Mouse (Mus musculus) CH12.LX (cell line): ENCODE measurements around the gene Polr2i. TPM values are rescaled to one million over a fixed set of nuclear protein-coding genes. Genes with fewer than 3 reads are reported as not detected.

Experiments
- DNase-seq: peaks from one replicate; pipeline ENCODE4 v3.0.0-alpha.2; 2013; ENCODE audit errors: extremely low read depth
- H3K27ac ChIP-seq: 2 replicates; pipeline ENCODE4 v1.5.1; 2012; ENCODE audit warnings: low read depth, mild to moderate bottlenecking, control low read depth, moderate library complexity; ENCODE audit not compliant: insufficient read depth
- H3K27me3 ChIP-seq: replicated peaks from 2 replicates; pipeline ENCODE3; 2012; ENCODE audit warnings: inconsistent platforms
- H3K36me3 ChIP-seq, 2 experiments: replicated peaks in 1 of 2; 2 replicates each; pipeline versions ENCODE3 to v1.6.1; 2012; ENCODE audit warnings: inconsistent platforms in 1 of 2, low read length in 1 of 2, mild to moderate bottlenecking in 1 of 2, mixed read lengths in 1 of 2, moderate library complexity in 1 of 2; ENCODE audit not compliant: control insufficient read depth in 1 of 2, insufficient read depth in 1 of 2
- H3K4me1 ChIP-seq, 2 experiments: 2 replicates each; pipeline ENCODE4 v1.6.1; 2012; ENCODE audit warnings: inconsistent platforms in 1 of 2, moderate library complexity in 1 of 2; ENCODE audit not compliant: insufficient read depth in 2 of 2, control insufficient read depth in 1 of 2
- H3K4me2 ChIP-seq: 2 replicates; pipeline ENCODE4 v1.6.1; 2012; ENCODE audit warnings: low read depth, mild to moderate bottlenecking, control low read depth; ENCODE audit not compliant: poor library complexity, insufficient read depth, severe bottlenecking
- H3K4me3 ChIP-seq, 3 experiments: fragments of 150-350 bp in 1 of 3; sonication (generic) in 1 of 3; replicated peaks in 1 of 3; 2 replicates each; pipeline versions ENCODE3 to v1.5.1; 2011 to 2012; ENCODE audit warnings: low read depth in 2 of 3, low read length in 2 of 3, mild to moderate bottlenecking in 2 of 3, moderate library complexity in 2 of 3, control low read depth in 1 of 3, improper control_type of control experiment in 1 of 3, inconsistent platforms in 1 of 3, mixed read lengths in 1 of 3; ENCODE audit not compliant: poor library complexity in 1 of 3
- H3K79me2 ChIP-seq: replicated peaks from 2 replicates; pipeline ENCODE4 v1.6.1; 2012; ENCODE audit warnings: mild to moderate bottlenecking, moderate library complexity; ENCODE audit not compliant: control insufficient read depth, poor library complexity, insufficient read depth, severe bottlenecking; ENCODE audit errors: extremely low read depth
- H3K9ac ChIP-seq: 2 replicates; pipeline ENCODE4 v1.6.1; 2012; ENCODE audit warnings: low read depth, mild to moderate bottlenecking, control low read depth, moderate library complexity; ENCODE audit not compliant: insufficient read depth
- H3K9me3 ChIP-seq: replicated peaks from 2 replicates; pipeline ENCODE3; 2012; ENCODE audit warnings: low read length, inconsistent platforms, mixed read lengths
- CHD2 ChIP-seq: IDR thresholded peaks from 2 replicates; pipeline ENCODE4 v1.6.1; 2011; ENCODE audit warnings: low read length, improper control_type of control experiment
- CTCF ChIP-seq, 2 experiments: IDR thresholded peaks in 1 of 2; conservative IDR thresholded peaks in 1 of 2; 2 replicates each; pipeline ENCODE4 v1.5.1; 2011 to 2012; ENCODE audit warnings: low read depth in 2 of 2, low read length in 2 of 2, improper control_type of control experiment in 1 of 2, inconsistent platforms in 1 of 2, mild to moderate bottlenecking in 1 of 2, moderate library complexity in 1 of 2
- E2F4 ChIP-seq: IDR thresholded peaks from 2 replicates; pipeline ENCODE4 v1.6.1; 2011; ENCODE audit warnings: low read depth, low read length, improper control_type of control experiment; ENCODE audit not compliant: insufficient replicate concordance
- ELF1 ChIP-seq: IDR thresholded peaks from 2 replicates; pipeline ENCODE4 v1.6.1; 2014; ENCODE audit warnings: low read depth, mild to moderate bottlenecking, inconsistent platforms, low read length, improper control_type of control experiment
- EP300 ChIP-seq: IDR thresholded peaks from 2 replicates; pipeline ENCODE4 v1.6.1; 2011; ENCODE audit warnings: low read length, improper control_type of control experiment
- ETS1 ChIP-seq: conservative IDR thresholded peaks from 2 replicates; pipeline ENCODE4 v1.6.1; 2012; ENCODE audit warnings: low read depth, mild to moderate bottlenecking, inconsistent platforms, low read length, improper control_type of control experiment, moderate library complexity
- IRF4 ChIP-seq: IDR thresholded peaks from 2 replicates; pipeline ENCODE4 v1.6.1; 2014; ENCODE audit warnings: low read depth, mild to moderate bottlenecking, inconsistent platforms, low read length, improper control_type of control experiment
- JUN ChIP-seq: IDR thresholded peaks from 2 replicates; pipeline ENCODE4 v1.6.1; 2011; ENCODE audit warnings: low read depth, mild to moderate bottlenecking, low read length, improper control_type of control experiment, moderate library complexity; ENCODE audit not compliant: insufficient read depth
- JUND ChIP-seq: conservative IDR thresholded peaks from 2 replicates; pipeline ENCODE4 v1.6.1; 2011; ENCODE audit warnings: low read depth, low read length, improper control_type of control experiment
- KAT2A ChIP-seq: IDR thresholded peaks from 2 replicates; pipeline ENCODE4 v1.6.1; 2012; ENCODE audit warnings: low read length, improper control_type of control experiment, inconsistent platforms; ENCODE audit not compliant: insufficient replicate concordance
- MAFK ChIP-seq: IDR thresholded peaks from 2 replicates; pipeline ENCODE4 v1.6.1; 2011; ENCODE audit warnings: low read length, improper control_type of control experiment; ENCODE audit not compliant: insufficient replicate concordance
- MEF2A ChIP-seq: IDR thresholded peaks from 2 replicates; pipeline ENCODE4 v1.6.1; 2014; ENCODE audit warnings: low read depth, mild to moderate bottlenecking, inconsistent platforms, low read length, improper control_type of control experiment, borderline replicate concordance
- MXI1 ChIP-seq: IDR thresholded peaks from 2 replicates; pipeline ENCODE4 v1.6.1; 2011; ENCODE audit warnings: mild to moderate bottlenecking, low read depth, low read length, improper control_type of control experiment
- NELFE ChIP-seq: IDR thresholded peaks from 2 replicates; pipeline ENCODE4 v1.6.1; 2011; ENCODE audit warnings: low read depth, low read length, improper control_type of control experiment
- NRF1 ChIP-seq: IDR thresholded peaks from 2 replicates; pipeline ENCODE4 v1.6.1; 2014; ENCODE audit warnings: low read depth, mild to moderate bottlenecking, inconsistent platforms, low read length, improper control_type of control experiment, moderate library complexity
- RCOR1 ChIP-seq: conservative IDR thresholded peaks from 2 replicates; pipeline ENCODE4 v1.6.1; 2012; ENCODE audit warnings: low read depth, mild to moderate bottlenecking, inconsistent platforms, low read length, improper control_type of control experiment
- SMC3 ChIP-seq: IDR thresholded peaks from 2 replicates; pipeline ENCODE4 v1.6.1; 2011; ENCODE audit warnings: low read depth, low read length, improper control_type of control experiment
- TCF12 ChIP-seq: IDR thresholded peaks from 2 replicates; pipeline ENCODE4 v1.6.1; 2014; ENCODE audit warnings: low read depth, mild to moderate bottlenecking, inconsistent platforms, low read length, improper control_type of control experiment
- UBTF ChIP-seq: IDR thresholded peaks from 2 replicates; pipeline ENCODE4 v1.6.1; 2012; ENCODE audit warnings: low read depth, mild to moderate bottlenecking, inconsistent platforms, low read length, improper control_type of control experiment, moderate library complexity
- USF1 ChIP-seq: IDR thresholded peaks from 2 replicates; pipeline ENCODE4 v1.6.1; 2014; ENCODE audit warnings: low read depth, mild to moderate bottlenecking, inconsistent platforms, low read length, improper control_type of control experiment
- USF2 ChIP-seq: conservative IDR thresholded peaks from 2 replicates; pipeline ENCODE4 v1.6.1; 2011; ENCODE audit warnings: low read depth, low read length, improper control_type of control experiment
- ZMIZ1 ChIP-seq: IDR thresholded peaks from 2 replicates; pipeline ENCODE4 v1.6.1; 2012; ENCODE audit warnings: low read depth, mild to moderate bottlenecking, inconsistent platforms, low read length, improper control_type of control experiment
- dilution Hi-C: fragments of 300-500 bp; cut with MboI; formaldehyde crosslinking; loops from 2 replicates; pipeline ENCODE4 v1.14.3; 2020; ENCODE audit warnings: low sequenced_read_pairs; ENCODE audit not compliant: extremely low pct_unique_long_range_greater_than_20kb, extremely low pct_ligation_motif_present
- in situ Hi-C: fragments of 300-500 bp; cut with MboI; formaldehyde crosslinking; loops from 3 replicates; pipeline ENCODE4 v1.14.3; 2019; ENCODE audit warnings: low sequenced_read_pairs, low pct_ligation_motif_present, low pct_unique_long_range_greater_than_20kb, mixed read lengths
- polyA plus RNA-seq: library from polyadenylated mRNA; unstranded; fragments of >175 nt; gene quantifications from 2 replicates; pipeline ENCODE4 v1.2.1, GENCODE M21; 2012; ENCODE audit warnings: low read depth; ENCODE audit not compliant: insufficient read length
- total RNA-seq, 2 experiments: library from RNA; depleted of rRNA; stranded (reverse); fragments of 300-350 nt in 1 of 2; fragments of >200 nt in 1 of 2; gene quantifications; 2 replicates each; pipeline ENCODE4 v1.2.3; 2012 to 2014

Polr2i gene
- total and polyA plus RNA-seq, 3 experiments = 62.9 to 83.6 (median 75.4) TPM

- dilution Hi-C loops (no loop called here), in situ Hi-C loops (no loop called here)
- Histone ChIP-seq H3K36me3 (no peaks in the 10 kb centered on the region), H3K4me1 (peaks cover 4 to 22% of the 10 kb centered on the region in 2 experiments; a peak in 3 of 4 replicates), H3K9me3 (no peaks in the 10 kb centered on the region), H3K9ac (no peak overlapping the region), H3K79me2 (no peaks in the 10 kb centered on the region), H3K4me3 (no peak overlapping the region), H3K4me2 (no peak overlapping the region), H3K27me3 (no peaks in the 10 kb centered on the region)
- DNase-seq = no peak
- TF ChIP-seq KAT2A (no peak), JUND (no peak), IRF4 (no peak), NRF1 (no peak), CTCF (conservative IDR thresholded peaks at IDR 0.05 in 1 of 2, IDR thresholded peaks at IDR 0.05 in 1 of 2; ENCODE audit: low read depth in 2 of 2, low read length in 2 of 2) (no peak), CHD2 (no peak), NELFE (no peak), E2F4 (no peak), MEF2A (no peak), MXI1 (no peak), SMC3 (no peak), JUN (no peak), USF2 (no peak), ETS1 (no peak)
- TF ChIP-seq, all 38 proteins: peak for 0
- H3K27ac ChIP-seq = no peak overlapping the region
These were observed 32.1 kb upstream of the Polr2i start for GRCm38 (mm10) chr7:30199498-30200139.

- dilution Hi-C loops = no loop called here
- in situ Hi-C loops = no loop called here
- TF ChIP-seq CHD2 (no peak), MAFK (no peak), SMC3 (no peak), KAT2A (no peak), NRF1 (no peak), ETS1 (no peak), E2F4 (no peak), CTCF (conservative IDR thresholded peaks at IDR 0.05 in 1 of 2, IDR thresholded peaks at IDR 0.05 in 1 of 2; ENCODE audit: low read depth in 2 of 2, low read length in 2 of 2) (no peak), TCF12 (no peak), ZMIZ1 (no peak), EP300 (no peak), USF1 (no peak), IRF4 (no peak), JUND (no peak), RCOR1 (no peak), UBTF (no peak), MXI1 (no peak), JUN (no peak), ELF1 (no peak)
- Histone ChIP-seq H3K36me3 (no peaks in the 10 kb centered on the region), H3K79me2 (no peaks in the 10 kb centered on the region), H3K9me3 (no peaks in the 10 kb centered on the region), H3K9ac (no peak overlapping the region), H3K4me2 (no peak overlapping the region), H3K4me1 (peaks cover 4 to 20% of the 10 kb centered on the region in 2 experiments; a peak in 3 of 4 replicates), H3K27me3 (no peaks in the 10 kb centered on the region), H3K27ac (no peak overlapping the region), H3K4me3 (no peak overlapping the region)
- no peak for DNase-seq
These were observed 31.5 kb upstream of the Polr2i start for GRCm38 (mm10) chr7:30200200-30200599.
